Mouse (Mus musculus): ENCODE measurements around the gene Trappc10. TPM values are rescaled to one million over a fixed set of nuclear protein-coding genes. Genes with fewer than 3 reads are reported as not detected.
A peak's percentile ranks its signal among the peaks of the same experiment; 100 is the strongest.

Trappc10 gene
- polyA plus RNA-seq, 1 experiment, result 18.2 TPM

GRCm38 (mm10) chr10:78163241-78163640 is 81.2 kb downstream of the Trappc10 start:
- TF ChIP-seq USF1 (IDR thresholded peaks at IDR 0.05; ENCODE audit: low read depth) (no peak), CTCF (IDR thresholded peaks at IDR 0.05; ENCODE audit: control insufficient read depth, insufficient read depth, insufficient read length) (no peak), CEBPB (IDR thresholded peaks at IDR 0.05; ENCODE audit: low read depth) (no peak), MYOD1 (IDR thresholded peaks at IDR 0.05; ENCODE audit: control insufficient read depth, insufficient read length, low read depth) (no peak), MYOG (IDR thresholded peaks at IDR 0.05; ENCODE audit: control insufficient read depth, extremely low read depth, insufficient read length) (no peak), FOSL1 (IDR thresholded peaks at IDR 0.05; ENCODE audit: insufficient read depth, low read length, poor library complexity, severe bottlenecking) (no peak), MAX (IDR thresholded peaks at IDR 0.05) (no peak)
- Histone ChIP-seq H3K4me3 (ENCODE audit: insufficient read depth, poor library complexity, severe bottlenecking) (no peak overlapping the region), H3K79me3 (ENCODE audit: low read depth) (no peaks in the 10 kb centered on the region), H3K36me3 (ENCODE audit: control insufficient read depth, insufficient read depth) (no peaks in the 10 kb centered on the region), H3ac (ENCODE audit: control insufficient read depth, insufficient read length, low read depth) (no peak overlapping the region), H3K27me3 (ENCODE audit: control insufficient read depth, insufficient read depth, insufficient read length) (no peaks in the 10 kb centered on the region), H3K79me2 (ENCODE audit: control insufficient read depth, insufficient read depth) (no peaks in the 10 kb centered on the region)

- no peak for TF ChIP-seq MAX (IDR thresholded peaks at IDR 0.05)
- TF ChIP-seq CEBPB (IDR thresholded peaks at IDR 0.05; ENCODE audit: low read depth), result no peak
- TF ChIP-seq USF1 (IDR thresholded peaks at IDR 0.05; ENCODE audit: low read depth), result no peak
- TF ChIP-seq FOSL1 (IDR thresholded peaks at IDR 0.05; ENCODE audit: insufficient read depth, low read length, poor library complexity, severe bottlenecking), result no peak
- no peak for TF ChIP-seq CTCF (IDR thresholded peaks at IDR 0.05; ENCODE audit: control insufficient read depth, insufficient read depth, insufficient read length)
- no peak for TF ChIP-seq MYOG (IDR thresholded peaks at IDR 0.05; ENCODE audit: control insufficient read depth, extremely low read depth, insufficient read length)
- Histone ChIP-seq H3K36me3 (ENCODE audit: control insufficient read depth, insufficient read depth) (no peaks in the 10 kb centered on the region), H3K27me3 (ENCODE audit: control insufficient read depth, insufficient read depth, insufficient read length) (no peaks in the 10 kb centered on the region), H3K79me3 (ENCODE audit: low read depth) (no peaks in the 10 kb centered on the region), H3K79me2 (ENCODE audit: control insufficient read depth, insufficient read depth) (no peaks in the 10 kb centered on the region), H3ac (ENCODE audit: control insufficient read depth, insufficient read length, low read depth) (no peak overlapping the region), H3K4me3 (ENCODE audit: insufficient read depth, poor library complexity, severe bottlenecking) (no peak overlapping the region)
These were observed 81.8 kb downstream of the Trappc10 start for GRCm38 (mm10) chr10:78162646-78163045.

GRCm38 (mm10) chr10:78161096-78161495 is 83.3 kb downstream of the Trappc10 start:
- Histone ChIP-seq H3K79me2 (ENCODE audit: control insufficient read depth, insufficient read depth) (no peaks in the 10 kb centered on the region), H3K27me3 (ENCODE audit: control insufficient read depth, insufficient read depth, insufficient read length) (no peaks in the 10 kb centered on the region), H3K79me3 (ENCODE audit: low read depth) (no peaks in the 10 kb centered on the region), H3K4me3 (ENCODE audit: insufficient read depth, poor library complexity, severe bottlenecking) (no peak overlapping the region), H3K36me3 (ENCODE audit: control insufficient read depth, insufficient read depth) (no peaks in the 10 kb centered on the region), H3ac (ENCODE audit: control insufficient read depth, insufficient read length, low read depth) (no peak overlapping the region)
- TF ChIP-seq CEBPB (IDR thresholded peaks at IDR 0.05; ENCODE audit: low read depth) (no peak), MAX (IDR thresholded peaks at IDR 0.05) (no peak), FOSL1 (IDR thresholded peaks at IDR 0.05; ENCODE audit: insufficient read depth, low read length, poor library complexity, severe bottlenecking) (no peak), USF1 (IDR thresholded peaks at IDR 0.05; ENCODE audit: low read depth) (no peak), MYOD1 (IDR thresholded peaks at IDR 0.05; ENCODE audit: control insufficient read depth, insufficient read length, low read depth) (no peak), MYOG (IDR thresholded peaks at IDR 0.05; ENCODE audit: control insufficient read depth, extremely low read depth, insufficient read length) (no peak), CTCF (IDR thresholded peaks at IDR 0.05; ENCODE audit: control insufficient read depth, insufficient read depth, insufficient read length) (no peak)

- Histone ChIP-seq H3K27me3 (ENCODE audit: control insufficient read depth, insufficient read depth, insufficient read length) (peaks cover 1% of the 10 kb centered on the region), H3K4me3 (ENCODE audit: insufficient read depth, poor library complexity, severe bottlenecking) (no peak overlapping the region), H3ac (ENCODE audit: control insufficient read depth, insufficient read length, low read depth) (no peak overlapping the region), H3K36me3 (ENCODE audit: control insufficient read depth, insufficient read depth) (no peaks in the 10 kb centered on the region), H3K79me3 (ENCODE audit: low read depth) (no peaks in the 10 kb centered on the region), H3K79me2 (ENCODE audit: control insufficient read depth, insufficient read depth) (no peaks in the 10 kb centered on the region)
- TF ChIP-seq MYOG (IDR thresholded peaks at IDR 0.05; ENCODE audit: control insufficient read depth, extremely low read depth, insufficient read length) (no peak), CTCF (IDR thresholded peaks at IDR 0.05; ENCODE audit: control insufficient read depth, insufficient read depth, insufficient read length) (no peak), USF1 (IDR thresholded peaks at IDR 0.05; ENCODE audit: low read depth) (no peak), MAX (IDR thresholded peaks at IDR 0.05) (no peak), CEBPB (IDR thresholded peaks at IDR 0.05; ENCODE audit: low read depth) (no peak), FOSL1 (IDR thresholded peaks at IDR 0.05; ENCODE audit: insufficient read depth, low read length, poor library complexity, severe bottlenecking) (no peak), MYOD1 (IDR thresholded peaks at IDR 0.05; ENCODE audit: control insufficient read depth, insufficient read length, low read depth) (no peak)
These were observed 83.9 kb downstream of the Trappc10 start for GRCm38 (mm10) chr10:78160369-78161095.

- H3K79me2 ChIP-seq (ENCODE audit: control insufficient read depth, insufficient read depth), result no peaks in the 10 kb centered on the region
- H3K4me3 ChIP-seq (ENCODE audit: insufficient read depth, poor library complexity, severe bottlenecking), result no peak overlapping the region
- TF ChIP-seq FOSL1 (IDR thresholded peaks at IDR 0.05; ENCODE audit: insufficient read depth, low read length, poor library complexity, severe bottlenecking), result no peak
- no peak for TF ChIP-seq MYOG (IDR thresholded peaks at IDR 0.05; ENCODE audit: control insufficient read depth, extremely low read depth, insufficient read length)
- no peak for TF ChIP-seq USF1 (IDR thresholded peaks at IDR 0.05; ENCODE audit: low read depth)
- peak; percentile 18 for TF ChIP-seq MAX (IDR thresholded peaks at IDR 0.05)
- TF ChIP-seq CTCF (IDR thresholded peaks at IDR 0.05; ENCODE audit: control insufficient read depth, insufficient read depth, insufficient read length), result peak; percentile 67
- H3K79me3 ChIP-seq (ENCODE audit: low read depth), result no peaks in the 10 kb centered on the region
- H3K27me3 ChIP-seq (ENCODE audit: control insufficient read depth, insufficient read depth, insufficient read length), result peaks cover 4% of the 10 kb centered on the region
- H3ac ChIP-seq (ENCODE audit: control insufficient read depth, insufficient read length, low read depth), result no peak overlapping the region
- no peaks in the 10 kb centered on the region for H3K36me3 ChIP-seq (ENCODE audit: control insufficient read depth, insufficient read depth)
These were observed 84.5 kb downstream of the Trappc10 start for GRCm38 (mm10) chr10:78159906-78160305.
